Mouse (Mus musculus) layer of hippocampus, postnatal 25 days (tissue): ENCODE data around the gene 4930516K23Rik. TPM values are rescaled to one million over a fixed set of nuclear protein-coding genes. Genes with fewer than 3 reads are reported as not detected.

ENCODE experiments used
- DNase-seq, 2 experiments: peaks; one replicate each; pipeline ENCODE4 v3.0.0; 2022; ENCODE audit warnings: mixed read lengths in 2 of 2, low spot score in 1 of 2; ENCODE audit errors: extremely low spot score in 1 of 2
- total RNA-seq, 2 experiments: library from RNA; stranded (reverse); gene quantifications; 2 replicates each; pipeline ENCODE4 v1.2.3; 2021

4930516K23Rik gene
- not detected for total RNA-seq

DNA sequence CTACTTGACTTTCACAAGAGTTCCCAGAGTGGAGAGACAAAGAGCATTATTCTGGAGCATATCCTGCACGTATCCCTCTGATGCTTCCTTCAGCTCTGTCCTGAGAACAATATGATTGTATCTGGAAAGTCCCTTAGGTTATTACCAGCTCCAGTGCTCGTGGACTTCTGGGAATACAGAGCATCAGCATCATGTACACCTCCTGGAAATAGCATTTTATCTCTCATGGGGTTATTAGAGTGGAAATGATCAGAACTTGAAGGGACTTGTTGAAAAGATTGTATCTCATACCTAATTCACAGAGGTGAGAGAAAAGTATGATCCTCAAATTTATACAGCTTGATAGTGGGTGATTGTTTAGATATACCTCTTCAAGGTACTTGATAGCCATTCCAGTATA lies at the start of gene 4930516K23Rik:
Gene 4930516K23Rik, minus strand, starts transcription at position 101 of the 400 bp plus-strand sequence.
- no peak for DNase-seq

- no peak for DNase-seq
Measured at GRCm38 (mm10) chr7:104104757-104104972, 43.4 kb upstream of the 4930516K23Rik start, which contains the start of gene Olfr646. Olfr646 (plus strand) TSS chr7:104104873.

DNA sequence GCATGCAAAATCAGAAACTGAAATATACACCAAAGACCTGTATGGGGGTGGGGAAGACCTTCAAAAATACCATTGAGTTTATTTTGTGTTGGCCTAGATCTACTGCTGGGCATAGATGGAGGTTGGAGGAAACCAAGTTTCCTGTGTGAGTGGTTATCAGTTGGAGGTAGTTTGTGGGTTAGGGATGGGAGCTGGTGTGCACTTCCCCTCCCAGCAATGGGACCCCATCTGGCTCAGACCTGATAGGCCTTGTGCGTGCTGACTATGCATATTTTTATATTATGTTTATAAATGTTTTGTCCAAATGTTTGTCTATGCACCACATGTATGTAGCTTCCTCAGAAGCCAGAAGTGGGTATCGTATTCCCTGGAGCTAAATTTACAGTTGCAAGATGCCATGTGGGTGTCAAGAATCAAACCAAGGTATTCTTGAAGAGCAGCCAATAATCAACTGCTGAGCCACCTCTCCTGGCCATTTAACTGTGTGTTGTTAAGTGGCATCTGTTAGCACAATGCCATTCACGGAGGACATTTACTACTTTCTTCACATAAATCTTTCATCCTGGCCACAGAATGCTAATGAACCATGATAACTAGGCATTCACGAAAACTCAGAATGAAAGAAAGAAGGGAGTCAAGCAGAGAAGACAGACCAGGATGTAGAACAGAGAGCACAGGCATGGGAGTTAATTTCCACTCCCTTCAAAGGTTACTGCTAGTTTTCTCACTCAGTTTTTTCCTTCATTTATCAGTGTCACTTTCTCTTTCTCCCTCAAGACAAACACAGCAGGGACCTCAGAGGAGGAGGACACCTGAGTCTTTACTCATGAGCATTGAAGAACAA lies 42.9 kb upstream of the 4930516K23Rik start:
- DNase-seq, result no peak

- no peak for DNase-seq
Measured at GRCm38 (mm10) chr7:104085365-104085764, 24.1 kb upstream of the 4930516K23Rik start, which contains the start of gene Olfr645. Olfr645 (minus strand) TSS chr7:104085465.

DNA sequence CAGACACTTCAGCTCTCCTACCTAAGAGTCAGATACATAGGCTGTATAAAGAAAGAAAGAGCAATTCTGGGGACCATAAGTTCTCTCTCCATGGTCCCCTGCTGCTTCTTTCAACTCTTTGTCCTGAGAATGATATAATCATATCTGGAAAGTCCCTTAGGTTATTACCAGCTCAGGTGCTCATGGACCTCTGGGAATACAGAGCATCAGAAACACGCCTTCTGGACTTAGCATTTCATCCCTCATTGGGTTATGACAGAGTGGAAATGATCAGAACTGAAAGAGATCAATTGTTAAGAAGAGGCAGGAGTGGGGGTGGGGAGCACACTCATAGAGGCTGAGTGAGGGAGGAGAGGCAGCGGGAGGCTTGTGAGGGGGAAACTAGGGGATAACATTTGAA lies 10.5 kb upstream of the 4930516K23Rik start, which contains the start of gene Olfr644:
Gene Olfr644, minus strand, starts transcription at position 101 of the 400 bp plus-strand sequence.
- no peak for DNase-seq

DNA sequence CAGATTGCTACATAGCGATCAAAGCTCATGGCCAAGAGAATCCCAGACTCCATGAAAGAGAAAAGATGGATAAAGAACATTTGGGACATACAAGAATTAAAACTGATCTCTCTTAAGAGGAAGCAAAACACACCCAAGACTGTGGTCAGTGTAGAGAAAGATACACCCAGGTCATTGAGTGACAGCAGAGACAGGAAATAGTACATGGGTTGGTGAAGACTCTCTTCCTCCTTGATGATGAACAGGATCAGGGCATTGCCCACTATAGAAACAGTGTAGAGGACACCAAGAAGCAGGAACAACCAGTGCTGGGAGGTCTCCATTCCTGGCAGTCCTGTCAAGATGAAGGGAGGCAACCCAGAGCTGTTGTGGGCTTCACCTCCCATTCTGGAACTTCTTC lies 2.0 kb downstream of the 4930516K23Rik start:
- DNase-seq, result no peak

- DNase-seq, result no peak
Measured at GRCm38 (mm10) chr7:104052566-104052965, 8.7 kb downstream of the 4930516K23Rik start, which contains the start of gene Olfr642. Olfr642 (minus strand) TSS chr7:104052666.

DNA sequence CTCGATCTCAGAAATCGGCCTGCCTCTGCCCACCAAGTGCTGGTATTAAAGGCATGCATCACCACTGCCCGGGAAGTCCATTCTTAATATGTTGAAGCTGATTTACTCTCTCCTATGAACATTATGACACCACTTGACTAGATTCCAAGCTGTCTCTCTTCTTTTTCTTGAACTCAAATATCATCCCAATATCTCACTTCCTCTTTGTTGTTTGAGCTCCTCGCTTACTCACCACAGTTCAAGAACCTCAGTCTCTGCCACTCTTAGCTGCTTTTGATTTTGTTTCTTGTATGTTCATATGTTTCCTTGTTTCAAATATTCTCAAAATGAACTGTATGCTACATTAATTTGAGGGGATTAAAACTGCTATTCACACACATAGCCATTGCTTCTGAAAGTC lies 10.5 kb downstream of the 4930516K23Rik start:
- DNase-seq, result no peak

GRCm38 (mm10) chr7:104035145-104035544 lies 26.1 kb downstream of the 4930516K23Rik start, which contains the start of gene Olfr641:
Olfr641 (plus strand) TSS chr7:104035445.
- no peak for DNase-seq

DNA sequence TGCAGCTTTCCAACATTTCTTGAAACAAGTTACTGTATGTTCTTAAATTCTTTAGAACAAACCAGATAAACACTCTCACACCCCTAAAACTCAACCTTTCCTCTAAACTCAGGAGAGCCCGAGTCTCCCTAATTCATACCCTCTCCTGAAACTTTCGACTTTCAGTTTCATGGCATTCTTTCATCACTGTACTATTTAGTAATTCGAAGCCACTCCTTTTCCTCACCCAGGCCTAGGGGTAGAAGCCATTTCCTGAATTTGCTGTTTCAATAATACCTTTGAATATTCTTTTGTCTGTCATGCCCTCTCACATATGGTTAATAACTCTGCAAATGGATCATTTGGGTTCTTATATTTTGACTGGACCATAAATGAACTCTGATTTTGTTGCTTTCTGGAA lies 34.3 kb downstream of the 4930516K23Rik start:
- no peak for DNase-seq

- DNase-seq, result no peak
Measured at GRCm38 (mm10) chr7:104025473-104025872, 35.8 kb downstream of the 4930516K23Rik start, which contains the start of gene Olfr640. Olfr640 (minus strand) TSS chr7:104025573.

- no peak for DNase-seq
Measured at GRCm38 (mm10) chr7:104021651-104022050, 39.6 kb downstream of the 4930516K23Rik start.

- DNase-seq, result no peak
Measured at GRCm38 (mm10) chr7:104018953-104019352, 42.3 kb downstream of the 4930516K23Rik start.

DNA sequence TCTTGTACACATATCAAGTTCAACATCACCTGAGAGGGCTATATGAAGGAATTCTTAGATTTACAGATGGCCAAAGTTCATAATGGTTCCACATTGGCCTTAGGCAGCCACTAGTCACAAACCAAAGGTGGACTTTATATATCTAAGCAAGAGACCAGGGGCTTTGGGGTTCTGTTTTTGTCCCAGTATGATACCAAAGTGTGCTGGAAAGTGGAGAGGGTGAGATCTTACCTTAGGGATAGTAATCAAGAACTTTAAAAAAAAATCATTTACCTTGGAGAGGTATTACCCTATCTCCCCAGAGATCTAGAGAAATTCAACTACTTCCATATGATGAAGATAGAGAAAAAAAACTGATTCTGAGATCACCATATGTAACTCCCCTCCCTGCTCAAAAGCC lies 44.0 kb downstream of the 4930516K23Rik start, which contains the start of gene Olfr639:
Gene Olfr639, minus strand, starts transcription at position 101 of the 400 bp plus-strand sequence.
- no peak for DNase-seq

Other genes starting within 250 kb of the 4930516K23Rik start
- gene Hbb-bt, start 247.4 kb downstream of the 4930516K23Rik start, total RNA-seq, result 10 to 100 TPM; 73.9 to 75.8 TPM
- gene Hbb-bs, start 233.3 kb downstream of the 4930516K23Rik start, total RNA-seq, result 100 to 1,000 TPM; 561 to 593 TPM
- not detected for gene Hbb-bh2, start 220.9 kb downstream of the 4930516K23Rik start, total RNA-seq
- gene Hbb-bh1, start 218.3 kb downstream of the 4930516K23Rik start, total RNA-seq, result not detected
- not detected for gene Hbb-y, start 208.2 kb downstream of the 4930516K23Rik start, total RNA-seq
- not detected for gene Olfr66, start 175.2 kb downstream of the 4930516K23Rik start, total RNA-seq
- not detected for gene Olfr64, start 167.0 kb downstream of the 4930516K23Rik start, total RNA-seq
- not detected for gene Olfr65, start 158.0 kb downstream of the 4930516K23Rik start, total RNA-seq
- not detected for gene Olfr631, start 132.6 kb downstream of the 4930516K23Rik start, total RNA-seq
- not detected for gene Olfr632, start 127.1 kb downstream of the 4930516K23Rik start, total RNA-seq
- not detected for gene Olfr633, start 117.0 kb downstream of the 4930516K23Rik start, total RNA-seq
- gene Olfr635, start 90.3 kb downstream of the 4930516K23Rik start, total RNA-seq, result under 1 TPM; 0.05 to 0.07 TPM
- gene Olfr638, start 62.7 kb downstream of the 4930516K23Rik start, total RNA-seq, result not detected
- under 1 TPM; 0.05 to 0.16 TPM for gene Olfr639, start 44.1 kb downstream of the 4930516K23Rik start, total RNA-seq
- gene Olfr640, start 35.9 kb downstream of the 4930516K23Rik start, total RNA-seq, result not detected
- gene Olfr641, start 26.0 kb downstream of the 4930516K23Rik start, total RNA-seq, result not detected
- not detected for gene Olfr642, start 8.8 kb downstream of the 4930516K23Rik start, total RNA-seq
- not detected for gene Olfr644, start 10.4 kb upstream of the 4930516K23Rik start, total RNA-seq
- not detected for gene Olfr645, start 24.0 kb upstream of the 4930516K23Rik start, total RNA-seq
- not detected for gene Olfr646, start 43.4 kb upstream of the 4930516K23Rik start, total RNA-seq
- gene Ubqln5, start 68.4 kb upstream of the 4930516K23Rik start, total RNA-seq, result not detected
- gene Olfr643, start 76.0 kb upstream of the 4930516K23Rik start, total RNA-seq, result not detected
- not detected for gene Ubqln3, start 81.8 kb upstream of the 4930516K23Rik start, total RNA-seq
- gene Ubqlnl, start 89.1 kb upstream of the 4930516K23Rik start, total RNA-seq, result not detected
- gene Olfm5, start 103.4 kb upstream of the 4930516K23Rik start, total RNA-seq, result not detected
- gene Olfr648, start 121.9 kb upstream of the 4930516K23Rik start, total RNA-seq, result under 1 TPM; 0.10 to 0.23 TPM
- gene Olfr649, start 134.5 kb upstream of the 4930516K23Rik start, total RNA-seq, result not detected
- gene Trim6, start 157.3 kb upstream of the 4930516K23Rik start, total RNA-seq, result under 1 TPM; 0.30 to 0.59 TPM
- gene Trim34a, start 183.0 kb upstream of the 4930516K23Rik start, total RNA-seq, result under 1 TPM; 0.69 to 0.96 TPM
- under 1 TPM; 0.25 to 0.94 TPM for gene Trim5, start 226.6 kb upstream of the 4930516K23Rik start, total RNA-seq